Mouse (Mus musculus) heart, adult 2 months (tissue): Measurements from ENCODE around the gene Rmdn2.

Experiments used
- CTCF ChIP-seq: fragments of 200-600 bp; IDR thresholded peaks from 2 replicates; pipeline ENCODE4 v1.8.1; 2022; ENCODE audit warnings: antibody characterized with exemption, mild to moderate bottlenecking, moderate library complexity
- EP300 ChIP-seq: fragments of 200-500 bp; IDR thresholded peaks from 2 replicates; pipeline ENCODE4 v1.6.1; 2011; ENCODE audit warnings: low read depth, low read length, control low read depth; ENCODE audit not compliant: insufficient read depth
- POLR2A ChIP-seq: fragments of 200-500 bp; IDR thresholded peaks from 2 replicates; pipeline ENCODE4 v1.6.1; 2011; ENCODE audit warnings: mild to moderate bottlenecking, low read depth, low read length, control low read depth; ENCODE audit not compliant: insufficient read depth

- TF ChIP-seq CTCF (no peak), POLR2A (no peak), EP300 (no peak)
These were observed 102.8 kb downstream of the Rmdn2 start for GRCm38 (mm10) chr17:79714368-79714895.
